Mouse (Mus musculus) heart, adult 2 months (tissue): ENCODE measurements around the gene Rnf135.

ENCODE experiments used
- CTCF ChIP-seq: fragments of 200-600 bp; IDR thresholded peaks from 2 replicates; pipeline ENCODE4 v1.8.1; 2022; ENCODE audit warnings: antibody characterized with exemption, mild to moderate bottlenecking, moderate library complexity
- EP300 ChIP-seq: fragments of 200-500 bp; IDR thresholded peaks from 2 replicates; pipeline ENCODE4 v1.6.1; 2011; ENCODE audit warnings: low read depth, low read length, control low read depth; ENCODE audit not compliant: insufficient read depth

DNA sequence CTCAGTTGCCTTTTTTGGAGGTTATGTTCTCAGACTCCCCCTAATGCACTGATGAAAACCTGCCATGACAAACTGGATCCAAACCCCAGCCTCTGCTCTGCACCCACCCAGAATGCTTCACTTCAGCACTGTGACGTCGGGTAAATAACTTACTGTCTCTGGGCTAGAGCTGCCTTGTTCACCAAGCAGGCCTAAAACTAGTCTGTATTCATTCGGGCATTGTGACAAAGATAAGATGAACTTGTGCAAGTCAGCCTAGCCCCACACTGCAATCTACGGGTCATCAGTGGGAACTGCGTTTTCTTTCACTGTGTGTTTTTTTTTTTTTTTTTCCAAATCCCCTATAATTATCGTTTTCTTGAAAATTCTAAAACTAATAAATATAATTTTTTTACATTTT, 35.9 kb upstream of the Rnf135 start:
- TF ChIP-seq CTCF (no peak), EP300 (no peak)
